Mouse (Mus musculus): Measurements from ENCODE around the gene Capn2.

Gene Capn2

GRCm38 (mm10) chr1:182425176-182425575, 92.2 kb downstream of the Capn2 start:
- no peak for DNase-seq (ENCODE audit: extremely low spot score, low read depth, low spot score)

DNA sequence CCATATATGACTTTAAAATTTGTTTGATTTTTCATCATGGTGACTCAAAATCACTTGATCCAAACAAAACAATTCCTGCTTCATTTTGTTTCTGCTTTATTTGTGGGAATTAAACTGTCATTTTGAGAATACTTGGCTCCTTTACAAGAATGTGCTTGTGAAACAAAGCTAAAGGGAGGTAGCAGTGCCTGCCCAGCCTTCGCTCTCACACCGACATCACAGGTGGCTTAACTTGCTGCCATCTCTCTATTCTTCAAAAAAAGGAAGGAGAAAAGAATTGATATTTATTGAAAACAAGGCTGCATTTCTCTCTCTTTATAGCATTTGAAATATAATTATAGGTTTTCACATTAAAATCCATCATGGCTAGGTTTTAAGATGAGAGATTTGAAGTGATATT, 93.1 kb downstream of the Capn2 start:
- DNase-seq (ENCODE audit: extremely low spot score, low read depth, low spot score) = no peak

DNA sequence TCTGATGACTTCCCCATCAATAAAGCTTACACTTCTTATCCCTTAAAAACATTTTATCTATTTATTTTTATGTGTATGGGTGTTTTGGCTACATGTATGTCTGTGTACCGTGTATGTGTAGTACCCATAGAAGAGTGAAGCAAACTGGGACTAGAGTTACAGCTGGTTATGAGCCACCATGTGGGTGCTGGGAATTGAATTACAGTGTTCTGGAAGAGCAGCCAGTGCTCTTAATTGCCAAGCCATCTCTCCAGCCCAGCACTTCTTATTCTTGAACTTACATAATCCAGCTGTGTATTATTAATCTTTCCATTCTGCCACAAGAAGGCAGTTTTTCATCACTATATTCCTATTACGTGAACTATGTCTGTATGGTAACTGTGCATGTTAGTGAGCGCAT, 97.9 kb downstream of the Capn2 start:
- DNase-seq (ENCODE audit: extremely low spot score, low read depth, low spot score) = no peak
